Mouse (Mus musculus) erythroid progenitor cell, adult 5-6 weeks (primary cell): ENCODE data around the gene Spsb2. TPM values are rescaled to one million over a fixed set of nuclear protein-coding genes. Genes with fewer than 3 reads are reported as not detected.
A peak's percentile ranks its signal among the peaks of the same experiment; 100 is the strongest.

Source experiments
- ATAC-seq: replicated peaks from 2 replicates; pipeline ENCODE4 v1.8.0; 2016; ENCODE audit warnings: moderate number of reproducible peaks, mild to moderate bottlenecking, moderate TSS enrichment, inconsistent platforms; ENCODE audit not compliant: poor library complexity, low FRiP score, severe bottlenecking
- total RNA-seq, 2 experiments: library from RNA; stranded (forward) in 1 of 2; stranded (reverse) in 1 of 2; fragments of 150-400 nt in 1 of 2; fragments of 186-747, 209-891 nt in 1 of 2; gene quantifications; 2 replicates each; pipeline versions ENCODE4 v1.2.3 to v1.2.4; 2015 to 2017; ENCODE audit warnings: low replicate concordance in 2 of 2

The Spsb2 gene
- total RNA-seq, 2 experiments from 2014 or later: 3.4 to 7.6 TPM

DNA sequence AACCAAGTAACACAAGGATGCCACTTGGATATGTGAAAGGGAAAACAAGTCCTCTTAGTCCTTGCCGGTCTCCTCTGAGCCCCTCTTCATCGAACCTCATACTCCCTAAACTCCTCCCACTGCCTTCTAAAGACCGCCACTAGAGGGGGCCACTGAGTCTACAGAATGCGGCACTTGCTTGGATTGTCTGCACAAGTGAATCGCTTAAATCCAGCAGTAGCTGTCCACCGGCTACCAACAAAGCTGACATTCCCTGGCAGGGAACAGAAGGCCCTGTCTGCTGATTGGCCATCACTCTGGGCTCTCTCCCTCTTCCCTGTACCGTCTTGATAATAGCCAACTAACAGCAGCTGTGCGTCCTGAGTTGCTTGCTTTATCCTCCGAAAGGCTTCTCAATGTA is 38.8 kb downstream of the Spsb2 start:
- peak; percentile 86 for ATAC-seq

DNA sequence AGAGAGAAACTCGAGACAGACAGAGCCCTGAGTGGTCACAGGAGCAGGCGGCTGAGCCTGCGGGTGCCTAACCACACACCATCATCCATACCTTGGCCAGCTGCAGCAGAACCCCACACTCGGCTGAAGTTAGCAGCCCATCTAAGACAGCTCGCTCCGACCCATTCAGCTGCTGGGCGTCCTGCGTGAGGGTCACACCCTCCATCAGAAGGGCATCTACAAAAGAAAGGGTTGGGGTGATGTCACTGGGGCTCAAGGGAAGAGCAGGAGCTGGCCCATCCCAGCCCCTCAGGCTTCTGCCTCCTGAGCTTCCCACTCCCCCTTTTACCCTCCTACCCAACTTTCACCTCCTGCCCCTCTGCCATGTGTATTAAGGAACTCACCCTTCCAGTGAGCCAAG is 42.1 kb downstream of the Spsb2 start:
- no peak for ATAC-seq

DNA sequence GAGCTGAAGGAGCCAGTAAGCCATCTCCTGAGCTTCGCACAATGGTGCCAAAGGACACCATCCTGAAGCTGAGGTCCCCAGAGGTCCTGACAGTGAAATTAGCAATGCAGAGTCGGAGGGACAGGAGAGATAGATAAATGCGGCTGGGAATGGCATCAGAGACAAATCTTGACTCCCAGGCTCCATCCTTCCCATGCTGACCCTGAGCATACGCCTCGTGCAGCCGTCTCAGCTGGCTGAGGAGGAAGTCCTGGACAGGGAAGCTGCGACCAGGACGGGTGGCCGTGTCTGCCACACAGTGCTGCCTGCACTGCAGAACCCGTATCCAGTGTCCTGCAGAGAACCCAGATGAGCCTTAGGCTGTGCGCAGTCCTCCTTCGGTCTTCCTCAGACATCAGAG is 46.2 kb downstream of the Spsb2 start:
- no peak for ATAC-seq

- no peak for ATAC-seq
These were observed 47.9 kb downstream of the Spsb2 start for GRCm38 (mm10) chr6:124856321-124856720.

DNA sequence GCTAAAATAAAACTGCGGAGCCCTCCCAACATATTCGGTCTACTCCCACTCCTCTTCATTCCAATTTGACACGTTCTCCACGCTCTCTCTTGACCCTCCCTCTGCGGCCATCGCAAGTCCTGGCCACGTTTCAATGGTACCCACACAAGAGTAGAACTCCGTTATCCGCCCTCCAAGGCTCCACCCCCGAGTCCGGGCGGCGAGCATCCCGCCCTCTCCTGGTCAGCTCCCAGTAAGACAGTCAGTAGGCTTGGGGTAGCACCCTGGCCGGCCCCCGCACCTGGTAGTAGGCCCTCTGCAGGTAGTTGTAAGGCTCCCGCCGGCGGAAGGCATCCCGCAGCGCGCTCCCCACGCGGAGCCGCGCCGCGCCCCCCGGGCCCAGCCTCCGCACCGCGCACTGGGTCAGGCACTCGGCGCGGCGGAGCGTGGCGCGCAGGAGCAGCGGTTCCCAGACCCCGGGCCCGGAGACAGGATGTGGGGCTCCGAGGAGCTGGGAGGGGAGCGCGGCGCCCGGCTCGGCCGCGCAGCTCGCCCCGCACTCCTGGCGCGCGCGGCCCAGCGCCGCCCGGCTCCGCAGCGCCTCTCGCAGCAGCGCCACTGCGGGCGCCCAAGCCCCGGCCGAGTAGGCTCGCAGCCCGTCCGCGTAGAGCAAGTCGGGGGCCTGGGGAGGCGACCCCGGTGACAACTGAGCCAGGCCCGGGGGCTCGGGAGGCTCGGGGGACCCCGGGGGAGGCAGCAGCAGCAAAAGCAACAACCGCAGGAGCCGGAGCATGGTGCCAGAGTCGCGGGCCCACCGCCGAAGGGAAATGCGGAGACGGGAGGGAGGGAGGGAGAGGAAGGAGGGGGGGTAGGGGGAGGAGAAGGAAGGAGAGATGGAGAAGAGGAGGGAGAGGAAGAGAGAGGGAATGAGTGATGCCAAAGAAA is 48.7 kb downstream of the Spsb2 start, which contains the start of gene P3h3:
TSS of gene P3h3 (minus strand) at position 837 of the 924 bp plus-strand sequence.
- no peak for ATAC-seq

DNA sequence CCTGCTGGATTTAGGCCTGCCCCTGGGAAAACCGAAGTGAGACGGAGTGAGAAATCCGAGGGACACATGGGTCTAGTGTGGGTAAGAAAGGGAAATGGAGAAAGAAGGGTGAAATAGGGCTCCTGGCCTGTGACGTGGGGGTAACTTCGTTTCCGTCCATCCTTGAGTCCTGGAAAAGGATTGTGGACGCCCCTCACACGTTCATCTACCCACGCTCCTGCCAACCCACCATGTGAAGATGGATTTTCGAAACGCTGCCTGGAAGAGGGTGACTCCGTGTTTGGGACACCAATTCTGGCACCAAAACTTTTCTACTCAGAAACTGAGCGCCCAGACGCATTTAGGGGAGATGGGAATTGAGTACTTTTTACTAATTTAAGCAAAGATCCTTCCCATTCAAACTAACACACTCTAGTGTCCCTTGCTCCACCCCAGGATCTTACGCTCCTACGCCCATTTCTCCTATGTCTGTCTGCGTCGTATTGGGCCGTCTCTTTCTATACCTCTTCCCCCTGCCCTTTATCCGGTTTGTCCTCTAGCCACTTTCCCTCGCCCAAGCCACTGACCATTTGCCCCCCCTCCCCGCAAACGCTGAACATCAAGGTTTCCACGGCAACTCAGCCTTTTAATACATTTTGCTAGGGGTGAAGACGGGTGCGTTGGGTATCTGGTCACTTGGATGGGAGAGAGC is 49.5 kb downstream of the Spsb2 start:
- no peak for ATAC-seq

- no peak for ATAC-seq
These were observed 50.3 kb downstream of the Spsb2 start for GRCm38 (mm10) chr6:124858561-124859318.

DNA sequence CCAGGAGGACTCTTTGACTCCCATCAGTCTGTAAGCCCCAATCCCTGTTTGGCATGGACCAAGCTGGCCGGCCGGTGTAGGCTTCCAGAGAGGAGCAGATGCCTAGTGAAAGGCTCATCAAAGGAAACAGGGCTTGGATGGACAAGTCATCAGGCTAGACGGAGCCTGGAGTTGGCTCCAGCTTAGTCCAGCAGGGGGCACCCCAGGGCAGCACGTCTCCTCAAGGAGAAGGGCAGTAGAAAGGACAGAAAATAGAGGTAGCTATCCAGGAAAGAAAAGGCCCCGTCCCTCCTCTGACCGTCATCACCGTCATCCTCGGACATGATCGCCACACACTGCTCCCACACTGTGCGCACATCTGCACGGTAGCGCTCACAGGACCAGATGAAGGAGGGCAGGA is 51.3 kb downstream of the Spsb2 start:
- peak; percentile 67 for ATAC-seq

Other genes starting within 250 kb of the Spsb2 start
- gene C1rb, start 238.4 kb upstream of the Spsb2 start, total RNA-seq (2015; ENCODE audit: low replicate concordance): not detected in 2 replicates
- not detected in 2 replicates for gene C1rb, start 238.4 kb upstream of the Spsb2 start, total RNA-seq (2017; ENCODE audit: low replicate concordance)
- not detected in 2 replicates for gene C1s2, start 172.6 kb upstream of the Spsb2 start, total RNA-seq (2015; ENCODE audit: low replicate concordance)
- not detected in 2 replicates for gene C1s2, start 172.6 kb upstream of the Spsb2 start, total RNA-seq (2017; ENCODE audit: low replicate concordance)
- gene Lpcat3, start 145.6 kb upstream of the Spsb2 start, total RNA-seq (2015; ENCODE audit: low replicate concordance): 452 and 538 TPM in 2 replicates
- gene Lpcat3, start 145.6 kb upstream of the Spsb2 start, total RNA-seq (2017; ENCODE audit: low replicate concordance): 191 and 249 TPM in 2 replicates
- 103 and 153 TPM in 2 replicates for gene Emg1, start 96.5 kb upstream of the Spsb2 start, total RNA-seq (2015; ENCODE audit: low replicate concordance)
- gene Emg1, start 96.5 kb upstream of the Spsb2 start, total RNA-seq (2017; ENCODE audit: low replicate concordance): 69.4 and 86.4 TPM in 2 replicates
- 61.2 and 143 TPM in 2 replicates for gene Phb2, start 96.3 kb upstream of the Spsb2 start, total RNA-seq (2015; ENCODE audit: low replicate concordance)
- 76.0 and 79.9 TPM in 2 replicates for gene Phb2, start 96.3 kb upstream of the Spsb2 start, total RNA-seq (2017; ENCODE audit: low replicate concordance)
- 39.3 and 91.8 TPM in 2 replicates for gene Ptpn6, start 69.9 kb upstream of the Spsb2 start, total RNA-seq (2015; ENCODE audit: low replicate concordance)
- 91.8 and 94.2 TPM in 2 replicates for gene Ptpn6, start 69.9 kb upstream of the Spsb2 start, total RNA-seq (2017; ENCODE audit: low replicate concordance)
- gene Grcc10, start 67.3 kb upstream of the Spsb2 start, total RNA-seq (2015; ENCODE audit: low replicate concordance): 26.0 and 63.4 TPM in 2 replicates
- gene Grcc10, start 67.3 kb upstream of the Spsb2 start, total RNA-seq (2017; ENCODE audit: low replicate concordance): 21.9 and 23.3 TPM in 2 replicates
- not detected in 2 replicates for gene Gm45234, start 52.6 kb upstream of the Spsb2 start, total RNA-seq (2015; ENCODE audit: low replicate concordance)
- not detected in 2 replicates for gene Gm45234, start 52.6 kb upstream of the Spsb2 start, total RNA-seq (2017; ENCODE audit: low replicate concordance)
- 9.4 and 13.8 TPM in 2 replicates for gene Atn1, start 52.1 kb upstream of the Spsb2 start, total RNA-seq (2015; ENCODE audit: low replicate concordance)
- 0.15 and 0.51 TPM in 2 replicates for gene Atn1, start 52.1 kb upstream of the Spsb2 start, total RNA-seq (2017; ENCODE audit: low replicate concordance)
- gene Eno2, start 39.0 kb upstream of the Spsb2 start, total RNA-seq (2015; ENCODE audit: low replicate concordance): not detected in 2 replicates
- not detected in 2 replicates for gene Eno2, start 39.0 kb upstream of the Spsb2 start, total RNA-seq (2017; ENCODE audit: low replicate concordance)
- not detected in 2 replicates for gene Lrrc23, start 28.9 kb upstream of the Spsb2 start, total RNA-seq (2015; ENCODE audit: low replicate concordance)
- gene Lrrc23, start 28.9 kb upstream of the Spsb2 start, total RNA-seq (2017; ENCODE audit: low replicate concordance): not detected in 2 replicates
- gene Tpi1, start 5.6 kb downstream of the Spsb2 start, total RNA-seq (2015; ENCODE audit: low replicate concordance): 19.1 and 64.1 TPM in 2 replicates
- 17.7 and 17.9 TPM in 2 replicates for gene Tpi1, start 5.6 kb downstream of the Spsb2 start, total RNA-seq (2017; ENCODE audit: low replicate concordance)
- gene Usp5, start 20.8 kb downstream of the Spsb2 start, total RNA-seq (2015; ENCODE audit: low replicate concordance): 35.6 and 60.5 TPM in 2 replicates
- gene Usp5, start 20.8 kb downstream of the Spsb2 start, total RNA-seq (2017; ENCODE audit: low replicate concordance): 41.2 and 53.1 TPM in 2 replicates
- gene Cdca3, start 20.9 kb downstream of the Spsb2 start, total RNA-seq (2015; ENCODE audit: low replicate concordance): 529 and 565 TPM in 2 replicates
- 409 and 459 TPM in 2 replicates for gene Cdca3, start 20.9 kb downstream of the Spsb2 start, total RNA-seq (2017; ENCODE audit: low replicate concordance)
- not detected in 2 replicates for gene Gnb3, start 31.6 kb downstream of the Spsb2 start, total RNA-seq (2015; ENCODE audit: low replicate concordance)
- gene Gnb3, start 31.6 kb downstream of the Spsb2 start, total RNA-seq (2017; ENCODE audit: low replicate concordance): not detected in 2 replicates
- gene P3h3, start 49.1 kb downstream of the Spsb2 start, total RNA-seq (2015; ENCODE audit: low replicate concordance): 1.1 and 2.5 TPM in 2 replicates
- 0.83 and 3.0 TPM in 2 replicates for gene P3h3, start 49.1 kb downstream of the Spsb2 start, total RNA-seq (2017; ENCODE audit: low replicate concordance)
- not detected in 2 replicates for gene Gpr162, start 55.3 kb downstream of the Spsb2 start, total RNA-seq (2015; ENCODE audit: low replicate concordance)
- not detected in 2 replicates for gene Gpr162, start 55.3 kb downstream of the Spsb2 start, total RNA-seq (2017; ENCODE audit: low replicate concordance)
- gene Cd4, start 79.6 kb downstream of the Spsb2 start, total RNA-seq (2015; ENCODE audit: low replicate concordance): 4.3 and 12.2 TPM in 2 replicates
- gene Cd4, start 79.6 kb downstream of the Spsb2 start, total RNA-seq (2017; ENCODE audit: low replicate concordance): 5.0 and 6.8 TPM in 2 replicates
- 1.8 TPM in 1 of 2 replicates, not detected in the other for gene Lag3, start 103.0 kb downstream of the Spsb2 start, total RNA-seq (2015; ENCODE audit: low replicate concordance)
- gene Lag3, start 103.0 kb downstream of the Spsb2 start, total RNA-seq (2017; ENCODE audit: low replicate concordance): 0.90 TPM in 1 of 2 replicates, not detected in the other
- 15.5 and 20.5 TPM in 2 replicates for gene Ptms, start 111.4 kb downstream of the Spsb2 start, total RNA-seq (2015; ENCODE audit: low replicate concordance)
- gene Ptms, start 111.4 kb downstream of the Spsb2 start, total RNA-seq (2017; ENCODE audit: low replicate concordance): 7.9 and 18.6 TPM in 2 replicates
- gene Mlf2, start 122.7 kb downstream of the Spsb2 start, total RNA-seq (2015; ENCODE audit: low replicate concordance): 44.0 and 45.3 TPM in 2 replicates
- gene Mlf2, start 122.7 kb downstream of the Spsb2 start, total RNA-seq (2017; ENCODE audit: low replicate concordance): 18.5 and 42.2 TPM in 2 replicates
- gene Cops7a, start 156.9 kb downstream of the Spsb2 start, total RNA-seq (2015; ENCODE audit: low replicate concordance): 14.3 and 17.3 TPM in 2 replicates
- 4.1 and 4.9 TPM in 2 replicates for gene Cops7a, start 156.9 kb downstream of the Spsb2 start, total RNA-seq (2017; ENCODE audit: low replicate concordance)
- gene Pianp, start 188.0 kb downstream of the Spsb2 start, total RNA-seq (2015; ENCODE audit: low replicate concordance): not detected in 2 replicates
- gene Pianp, start 188.0 kb downstream of the Spsb2 start, total RNA-seq (2017; ENCODE audit: low replicate concordance): not detected in 2 replicates
- gene Zfp384, start 200.5 kb downstream of the Spsb2 start, total RNA-seq (2015; ENCODE audit: low replicate concordance): 49.4 and 54.1 TPM in 2 replicates
- gene Zfp384, start 200.5 kb downstream of the Spsb2 start, total RNA-seq (2017; ENCODE audit: low replicate concordance): 25.8 and 41.2 TPM in 2 replicates
- 5.0 and 5.4 TPM in 2 replicates for gene Ing4, start 231.1 kb downstream of the Spsb2 start, total RNA-seq (2015; ENCODE audit: low replicate concordance)
- gene Ing4, start 231.1 kb downstream of the Spsb2 start, total RNA-seq (2017; ENCODE audit: low replicate concordance): 59.6 and 60.0 TPM in 2 replicates
- gene Acrbp, start 241.0 kb downstream of the Spsb2 start, total RNA-seq (2015; ENCODE audit: low replicate concordance): 4.3 and 9.6 TPM in 2 replicates
- gene Acrbp, start 241.0 kb downstream of the Spsb2 start, total RNA-seq (2017; ENCODE audit: low replicate concordance): 0.68 and 9.4 TPM in 2 replicates